Mouse (Mus musculus) small intestine, adult 2 months (tissue): Measurements from ENCODE around the gene Cmtm5.

Experiments
- CTCF ChIP-seq: fragments of 200-500 bp; IDR thresholded peaks from 2 replicates; pipeline ENCODE4 v1.5.1; 2012; ENCODE audit warnings: low read depth, mild to moderate bottlenecking, control low read depth, inconsistent platforms, low read length, moderate library complexity, mixed read lengths; ENCODE audit not compliant: insufficient replicate concordance, insufficient read length; ENCODE audit errors: extremely low read depth
- POLR2A ChIP-seq: fragments of 200-500 bp; IDR thresholded peaks from 2 replicates; pipeline ENCODE4 v1.6.1; 2012; ENCODE audit warnings: low read depth, mild to moderate bottlenecking, control low read depth, inconsistent platforms, low read length, moderate library complexity

GRCm38 (mm10) chr14:54953664-54954206 lies 17.7 kb downstream of the Cmtm5 start:
- TF ChIP-seq POLR2A: no peak
- no peak for TF ChIP-seq CTCF
